Mouse (Mus musculus) MEL (cell line): ENCODE results near the gene Col6a5. TPM values are rescaled to one million over a fixed set of nuclear protein-coding genes. Genes with fewer than 3 reads are reported as not detected.

Experiments
- DNase-seq: peaks from one replicate; pipeline ENCODE4 v3.0.0; 2011; ENCODE audit warnings: low read depth, low spot score
- H3K27ac ChIP-seq: 2 replicates; pipeline ENCODE4 v1.5.1; 2012; ENCODE audit warnings: low read depth, mild to moderate bottlenecking, control low read depth, low read length, moderate library complexity; ENCODE audit not compliant: control insufficient read depth
- H3K27me3 ChIP-seq, 2 experiments: fragments of 150-350 bp in 1 of 2; sonication (generic) in 1 of 2; 2 replicates each; pipeline ENCODE4 v1.6.1; 2012; ENCODE audit warnings: low read length in 2 of 2, mild to moderate bottlenecking in 2 of 2, improper control_type of control experiment in 1 of 2, moderate library complexity in 1 of 2; ENCODE audit not compliant: insufficient read depth in 2 of 2, control insufficient read depth in 1 of 2
- H3K36me3 ChIP-seq, 2 experiments: 2 replicates each; pipeline ENCODE4 v1.6.1; 2012 to 2014; ENCODE audit warnings: low read length in 2 of 2, improper control_type of control experiment in 1 of 2, inconsistent platforms in 1 of 2, mild to moderate bottlenecking in 1 of 2; ENCODE audit not compliant: insufficient read depth in 2 of 2, control insufficient read depth in 1 of 2
- H3K4me1 ChIP-seq, 2 experiments: fragments of 150-350 bp in 1 of 2; sonication (generic) in 1 of 2; 2 replicates each; pipeline ENCODE4 v1.6.1; 2012; ENCODE audit warnings: low read length in 2 of 2, improper control_type of control experiment in 1 of 2, mild to moderate bottlenecking in 1 of 2; ENCODE audit not compliant: insufficient read depth in 2 of 2, control insufficient read depth in 1 of 2
- H3K4me3 ChIP-seq, 2 experiments: fragments of 150-350 bp in 1 of 2; sonication (generic) in 1 of 2; 2 replicates each; pipeline ENCODE4 v1.5.1; 2012; ENCODE audit warnings: low read depth in 2 of 2, low read length in 2 of 2, mild to moderate bottlenecking in 2 of 2, moderate library complexity in 2 of 2, control low read depth in 1 of 2, improper control_type of control experiment in 1 of 2; ENCODE audit not compliant: control insufficient read depth in 1 of 2, insufficient read depth in 1 of 2
- H3K79me2 ChIP-seq: 2 replicates; pipeline ENCODE4 v1.6.1; 2012; ENCODE audit warnings: mild to moderate bottlenecking, low read length, moderate library complexity; ENCODE audit not compliant: control insufficient read depth, poor library complexity, insufficient read depth
- H3K9ac ChIP-seq: 2 replicates; pipeline ENCODE4 v1.6.1; 2012; ENCODE audit warnings: low read depth, mild to moderate bottlenecking, control low read depth, low read length, moderate library complexity; ENCODE audit not compliant: control insufficient read depth, poor library complexity, severe bottlenecking
- H3K9me3 ChIP-seq: fragments of 150-350 bp; sonication (generic); replicated peaks from 2 replicates; pipeline ENCODE4 v1.6.1; 2012; ENCODE audit warnings: mild to moderate bottlenecking, low read length, improper control_type of control experiment, moderate library complexity; ENCODE audit not compliant: insufficient read depth
- BHLHE40 ChIP-seq: IDR thresholded peaks from 2 replicates; pipeline ENCODE4 v1.6.1; 2012; ENCODE audit warnings: low read depth, mild to moderate bottlenecking, inconsistent platforms, low read length, improper control_type of control experiment, borderline replicate concordance
- CHD1 ChIP-seq: IDR thresholded peaks from 2 replicates; pipeline ENCODE4 v1.6.1; 2012; ENCODE audit warnings: low read depth, mild to moderate bottlenecking, inconsistent platforms, low read length, improper control_type of control experiment
- CHD2 ChIP-seq: IDR thresholded peaks from 2 replicates; pipeline ENCODE4 v1.6.1; 2011; ENCODE audit warnings: low read length, improper control_type of control experiment
- E2F4 ChIP-seq: IDR thresholded peaks from 2 replicates; pipeline ENCODE4 v1.6.1; 2011; ENCODE audit warnings: low read depth, low read length, improper control_type of control experiment, borderline replicate concordance
- GABPA ChIP-seq: IDR thresholded peaks from 2 replicates; pipeline ENCODE4 v1.6.1; 2012; ENCODE audit warnings: low read depth, mild to moderate bottlenecking, inconsistent platforms, low read length, improper control_type of control experiment, moderate library complexity
- JUND ChIP-seq: IDR thresholded peaks from 2 replicates; pipeline ENCODE4 v1.6.1; 2011; ENCODE audit warnings: low read depth, mild to moderate bottlenecking, improper control_type of control experiment, low read length
- KAT2A ChIP-seq: conservative IDR thresholded peaks from 2 replicates; pipeline ENCODE4 v1.6.1; 2012; ENCODE audit warnings: low read depth, low read length, improper control_type of control experiment, inconsistent platforms
- MAFK ChIP-seq: IDR thresholded peaks from 2 replicates; pipeline ENCODE4 v1.6.1; 2011; ENCODE audit warnings: low read depth, mild to moderate bottlenecking, low read length, improper control_type of control experiment, borderline replicate concordance
- MAX ChIP-seq: IDR thresholded peaks from 2 replicates; pipeline ENCODE4 v1.6.1; 2011; ENCODE audit warnings: low read length, improper control_type of control experiment
- MAZ ChIP-seq: IDR thresholded peaks from 2 replicates; pipeline ENCODE4 v1.6.1; 2012; ENCODE audit warnings: low read depth, mild to moderate bottlenecking, inconsistent platforms, low read length, improper control_type of control experiment
- MEF2A ChIP-seq: IDR thresholded peaks from 2 replicates; pipeline ENCODE4 v1.6.1; 2014; ENCODE audit warnings: low read depth, mild to moderate bottlenecking, inconsistent platforms, low read length, improper control_type of control experiment; ENCODE audit not compliant: poor library complexity, insufficient replicate concordance, severe bottlenecking; ENCODE audit errors: extremely low read depth
- MXI1 ChIP-seq: IDR thresholded peaks from 2 replicates; pipeline ENCODE4 v1.6.1; 2011; ENCODE audit warnings: mild to moderate bottlenecking, low read depth, low read length, improper control_type of control experiment
- NELFE ChIP-seq: IDR thresholded peaks from 2 replicates; pipeline ENCODE4 v1.6.1; 2011; ENCODE audit warnings: low read depth, low read length, improper control_type of control experiment
- POLR2AphosphoS5 ChIP-seq: IDR thresholded peaks from 2 replicates; pipeline ENCODE4 v1.6.1; 2012; ENCODE audit warnings: low read depth, borderline replicate concordance, mild to moderate bottlenecking, inconsistent platforms, low read length, moderate library complexity, mixed read lengths
- RCOR1 ChIP-seq: IDR thresholded peaks from 2 replicates; pipeline ENCODE4 v1.6.1; 2012; ENCODE audit warnings: low read depth, mild to moderate bottlenecking, inconsistent platforms, low read length, improper control_type of control experiment
- TAL1 ChIP-seq: IDR thresholded peaks from 2 replicates; pipeline ENCODE4 v1.6.1; 2012; ENCODE audit warnings: mild to moderate bottlenecking, inconsistent platforms, low read length, moderate library complexity, mixed read lengths
- TBP ChIP-seq: IDR thresholded peaks from 2 replicates; pipeline ENCODE4 v1.8.0; 2011; ENCODE audit warnings: low read depth, low read length, improper control_type of control experiment
- ZKSCAN1 ChIP-seq: IDR thresholded peaks from 2 replicates; pipeline ENCODE4 v1.6.1; 2012; ENCODE audit warnings: low read depth, mild to moderate bottlenecking, inconsistent platforms, low read length, improper control_type of control experiment, moderate library complexity
- ZMIZ1 ChIP-seq: IDR thresholded peaks from 2 replicates; pipeline ENCODE4 v1.6.1; 2012; ENCODE audit warnings: low read depth, mild to moderate bottlenecking, inconsistent platforms, low read length, improper control_type of control experiment, moderate library complexity
- polyA plus RNA-seq, 2 experiments: library from polyadenylated mRNA; stranded (reverse) in 1 of 2; unstranded in 1 of 2; fragments of >175 nt in 1 of 2; fragments of >200 nt in 1 of 2; gene quantifications; 2 replicates each; pipeline versions ENCODE4 v1.2.1 to v1.2.4; 2012; ENCODE audit warnings: low replicate concordance in 2 of 2, low read depth in 1 of 2; ENCODE audit not compliant: insufficient read length in 2 of 2, insufficient read depth in 1 of 2, missing spikeins in 1 of 2
- total RNA-seq: library from RNA; depleted of rRNA; stranded (reverse); fragments of 300-350 nt; gene quantifications from 2 replicates; pipeline ENCODE4 v1.2.3, GENCODE M21; 2012

Col6a5 gene
- total and polyA plus RNA-seq, 3 experiments: not detected

GRCm38 (mm10) chr9:105915186-105915585 lies 45.3 kb downstream of the Col6a5 start:
- no peaks in the 10 kb centered on the region for H3K36me3 ChIP-seq
- H3K79me2 ChIP-seq: no peaks in the 10 kb centered on the region
- TF ChIP-seq MXI1: no peak
- TF ChIP-seq TAL1: no peak
- no peak for TF ChIP-seq BHLHE40
- TF ChIP-seq ZMIZ1: no peak
- no peak for TF ChIP-seq NELFE
- TF ChIP-seq KAT2A: no peak
- no peak for TF ChIP-seq E2F4
- no peak for TF ChIP-seq GABPA
- DNase-seq: no peak
- no peaks in the 10 kb centered on the region for H3K9me3 ChIP-seq
- H3K27ac ChIP-seq: no peak overlapping the region
- no peak overlapping the region for H3K4me3 ChIP-seq
- no peaks in the 10 kb centered on the region for H3K27me3 ChIP-seq
- H3K4me1 ChIP-seq: no peaks in the 10 kb centered on the region
- H3K9ac ChIP-seq: no peak overlapping the region

- no peaks in the 10 kb centered on the region for H3K4me1 ChIP-seq
- H3K27ac ChIP-seq: no peak overlapping the region
- H3K79me2 ChIP-seq: no peaks in the 10 kb centered on the region
- no peaks in the 10 kb centered on the region for H3K27me3 ChIP-seq
- TF ChIP-seq E2F4 (no peak), MXI1 (no peak), KAT2A (no peak), CHD2 (no peak), RCOR1 (no peak), CHD1 (no peak), MEF2A (no peak), MAZ (no peak), GABPA (no peak), JUND (no peak), POLR2AphosphoS5 (no peak), MAX (no peak), ZKSCAN1 (no peak), TBP (no peak), MAFK (no peak), NELFE (no peak)
- no peak overlapping the region for H3K4me3 ChIP-seq
- DNase-seq: no peak
- H3K9ac ChIP-seq: no peak overlapping the region
- no peaks in the 10 kb centered on the region for H3K36me3 ChIP-seq
- no peaks in the 10 kb centered on the region for H3K9me3 ChIP-seq
Observed at GRCm38 (mm10) chr9:105910166-105910565, 50.3 kb downstream of the Col6a5 start.
